Mouse (Mus musculus) embryonic facial prominence, embryonic 13.5 days (tissue): ENCODE results near the gene Zmat5. TPM values are rescaled to one million over a fixed set of nuclear protein-coding genes. Genes with fewer than 3 reads are reported as not detected.
"Not testable (repeated sequence)": the region's sequence is repeated elsewhere in the genome, so short reads cannot be mapped to it uniquely, and the experiment has no call there.

Source experiments
- ATAC-seq: fragments of 200-750 bp; cut with Nextera tagmentation; 2 replicates; pipeline ENCODE4 v1.8.0; 2017; ENCODE audit warnings: low read depth; ENCODE audit not compliant: insufficient number of reproducible peaks, insufficient read depth, low FRiP score, low TSS enrichment
- H3K27ac ChIP-seq: fragments of 300-500 bp; sonication (generic); 2 replicates; pipeline ENCODE4 v1.5.1; 2015; ENCODE audit warnings: moderate library complexity, mild to moderate bottlenecking, inconsistent platforms
- H3K27me3 ChIP-seq: fragments of 300-500 bp; sonication (generic); 2 replicates; pipeline ENCODE4 v1.6.1; 2015; ENCODE audit warnings: mild to moderate bottlenecking, inconsistent platforms
- H3K36me3 ChIP-seq: fragments of 300-500 bp; sonication (generic); 2 replicates; pipeline ENCODE4 v1.6.1; 2015; ENCODE audit warnings: mild to moderate bottlenecking, inconsistent platforms
- H3K4me1 ChIP-seq: fragments of 300-500 bp; sonication (generic); 2 replicates; pipeline ENCODE4 v1.6.1; 2015; ENCODE audit warnings: inconsistent platforms
- H3K4me2 ChIP-seq: fragments of 300-500 bp; sonication (generic); 2 replicates; pipeline ENCODE4 v1.6.1; 2015; ENCODE audit warnings: moderate library complexity, mild to moderate bottlenecking, inconsistent platforms
- H3K4me3 ChIP-seq: fragments of 300-500 bp; sonication (generic); 2 replicates; pipeline ENCODE4 v1.5.1; 2015; ENCODE audit warnings: mild to moderate bottlenecking, inconsistent platforms
- H3K9ac ChIP-seq: fragments of 300-500 bp; sonication (generic); 2 replicates; pipeline ENCODE4 v1.6.1; 2015; ENCODE audit warnings: mild to moderate bottlenecking, inconsistent platforms
- H3K9me3 ChIP-seq: fragments of 300-500 bp; sonication (generic); 2 replicates; pipeline ENCODE4 v1.6.1; 2016; ENCODE audit warnings: inconsistent platforms
- WGBS: fragments of 180-500 bp; shearing (Covaris S2); methylation state at CpG from one replicate; pipeline ENCODE4 v1.1.7; 2015; ENCODE audit warnings: mixed read lengths; 5-methylcytosine and 5-hydroxymethylcytosine counted together
- polyA plus RNA-seq: library from polyadenylated mRNA; unstranded; fragments of >200 nt; fragmentation: Nextera tagmentation; extraction: Ambion mirVana; gene quantifications from 2 replicates; pipeline ENCODE4 v1.2.1, GENCODE M21; 2015

Gene Zmat5
- polyA plus RNA-seq, 1 experiment from 2014 or later = 69.4 TPM

- ATAC-seq = no peak
Observed at GRCm38 (mm10) chr11:4692162-4692561, 12.3 kb upstream of the Zmat5 start.

GRCm38 (mm10) chr11:4697043-4697983 lies 7.2 kb upstream of the Zmat5 start:
- Histone ChIP-seq H3K27ac (no peak overlapping the region), H3K27me3 (no peaks in the 10 kb centered on the region), H3K4me3 (no peak overlapping the region), H3K9ac (no peak overlapping the region), H3K4me1 (no peaks in the 10 kb centered on the region), H3K4me2 (no peak overlapping the region), H3K36me3 (peaks cover 20% of the 10 kb centered on the region), H3K9me3 (no peaks in the 10 kb centered on the region; the same call in 1 of the 2 replicates)
- 52% methylated on average over 7 of the region's 7 CpGs for WGBS
- ATAC-seq = 0 out of 2 replicates have a peak, but pooled peaks have one; percentile 48

More at GRCm38 (mm10) chr11:4692162-4692561, 12.3 kb upstream of the Zmat5 start:
- Histone ChIP-seq H3K4me3 (no peak overlapping the region), H3K4me1 (no peaks in the 10 kb centered on the region), H3K27ac (no peak overlapping the region), H3K4me2 (no peak overlapping the region), H3K9me3 (no peaks in the 10 kb centered on the region; the same call in 1 of the 2 replicates), H3K27me3 (no peaks in the 10 kb centered on the region), H3K36me3 (no peaks in the 10 kb centered on the region), H3K9ac (no peak overlapping the region)
- 84% methylated on average over 11 of the region's 11 CpGs for WGBS

GRCm38 (mm10) chr11:4700726-4701125 lies 3.8 kb upstream of the Zmat5 start:
- Histone ChIP-seq H3K4me2 (no peak overlapping the region), H3K27ac (no peak overlapping the region), H3K4me1 (peaks cover 16% of the 10 kb centered on the region), H3K4me3 (no peak overlapping the region), H3K27me3 (no peaks in the 10 kb centered on the region), H3K9ac (no peak overlapping the region), H3K9me3 (no peaks in the 10 kb centered on the region), H3K36me3 (peaks cover 20% of the 10 kb centered on the region)
- WGBS = 83% methylated on average over 8 of the region's 8 CpGs
- ATAC-seq = no peak

GRCm38 (mm10) chr11:4703688-4704071 lies 798 bp upstream of the Zmat5 start:
- no peak for ATAC-seq
- Histone ChIP-seq H3K4me1 (peaks cover 17% of the 10 kb centered on the region), H3K4me3 (peak overlapping the region; percentile 85), H3K36me3 (peaks cover 20% of the 10 kb centered on the region), H3K9me3 (no peaks in the 10 kb centered on the region), H3K9ac (peak overlapping the region; percentile 94), H3K27me3 (no peaks in the 10 kb centered on the region), H3K27ac (peak overlapping the region; percentile 66; the same call in 1 of the 2 replicates), H3K4me2 (peak overlapping the region; percentile 84)
- WGBS = 8% methylated on average over 12 of the region's 12 CpGs

- ATAC-seq = no peak
- Histone ChIP-seq H3K4me2 (peak overlapping the region; percentile 84), H3K36me3 (peaks cover 20% of the 10 kb centered on the region), H3K9me3 (no peaks in the 10 kb centered on the region), H3K4me1 (peaks cover 17% of the 10 kb centered on the region), H3K27me3 (no peaks in the 10 kb centered on the region), H3K27ac (peak overlapping the region; percentile 66), H3K4me3 (peak overlapping the region; percentile 85), H3K9ac (peak overlapping the region; percentile 94)
- 7% methylated on average over 4 of the region's 4 CpGs for WGBS
Observed at GRCm38 (mm10) chr11:4705178-4705577, 700 bp downstream of the Zmat5 start.

GRCm38 (mm10) chr11:4710188-4710587 lies 5.7 kb downstream of the Zmat5 start:
- not testable (repeated sequence) for ATAC-seq
- WGBS = 84% methylated on average over 4 of the region's 4 CpGs

GRCm38 (mm10) chr11:4712822-4713221 lies 8.3 kb downstream of the Zmat5 start:
- H3K27me3 ChIP-seq = no peaks in the 10 kb centered on the region
- H3K36me3 ChIP-seq = no peaks in the 10 kb centered on the region
- no peak for ATAC-seq
- H3K9ac ChIP-seq = no peak overlapping the region
- no peak overlapping the region for H3K4me2 ChIP-seq
- no peaks in the 10 kb centered on the region for H3K4me1 ChIP-seq
- H3K27ac ChIP-seq = no peak overlapping the region
- H3K4me3 ChIP-seq = no peak overlapping the region
- H3K9me3 ChIP-seq = no peaks in the 10 kb centered on the region

More at GRCm38 (mm10) chr11:4710188-4710587, 5.7 kb downstream of the Zmat5 start:
- H3K27me3 ChIP-seq, H3K4me3 ChIP-seq, H3K9ac ChIP-seq, H3K36me3 ChIP-seq, H3K4me1 ChIP-seq, H3K27ac ChIP-seq, H3K9me3 ChIP-seq, H3K4me2 ChIP-seq: not testable (repeated sequence)

- no peak overlapping the region for H3K27ac ChIP-seq
- no peak overlapping the region for H3K9ac ChIP-seq
- no peaks in the 10 kb centered on the region for H3K27me3 ChIP-seq
- no peak overlapping the region for H3K4me3 ChIP-seq
- H3K4me2 ChIP-seq = no peak overlapping the region
- H3K4me1 ChIP-seq = peaks cover 2% of the 10 kb centered on the region; the same call in 1 of the 2 replicates
- WGBS = 82% methylated on average over 4 of the region's 4 CpGs
- H3K9me3 ChIP-seq = no peaks in the 10 kb centered on the region
- no peaks in the 10 kb centered on the region for H3K36me3 ChIP-seq
- ATAC-seq = no peak
Observed at GRCm38 (mm10) chr11:4714727-4715126, 10.2 kb downstream of the Zmat5 start.

GRCm38 (mm10) chr11:4715596-4715995 lies 11.1 kb downstream of the Zmat5 start:
- Histone ChIP-seq H3K4me2 (no peak overlapping the region), H3K4me3 (no peak overlapping the region), H3K9me3 (no peaks in the 10 kb centered on the region), H3K4me1 (peaks cover 11% of the 10 kb centered on the region), H3K27ac (no peak overlapping the region), H3K27me3 (no peaks in the 10 kb centered on the region), H3K9ac (no peak overlapping the region), H3K36me3 (no peaks in the 10 kb centered on the region)
- no peak for ATAC-seq
- 87% methylated on average over 4 of the region's 4 CpGs for WGBS

- Histone ChIP-seq H3K27ac (no peak overlapping the region), H3K4me3 (no peak overlapping the region), H3K9me3 (no peaks in the 10 kb centered on the region), H3K4me1 (peaks cover 16% of the 10 kb centered on the region), H3K4me2 (no peak overlapping the region), H3K36me3 (no peaks in the 10 kb centered on the region), H3K9ac (no peak overlapping the region), H3K27me3 (no peaks in the 10 kb centered on the region)
- WGBS = 85% methylated on average over 5 of the region's 5 CpGs
- ATAC-seq = no peak
Observed at GRCm38 (mm10) chr11:4716530-4717236, 12.2 kb downstream of the Zmat5 start.

GRCm38 (mm10) chr11:4718548-4718947 lies 14.1 kb downstream of the Zmat5 start:
- H3K4me3 ChIP-seq = no peak overlapping the region
- no peak overlapping the region for H3K4me2 ChIP-seq
- no peak overlapping the region; the same call in 1 of the 2 replicates for H3K9ac ChIP-seq
- WGBS = 84% methylated on average over 5 of the region's 5 CpGs
- peaks cover 12% of the 10 kb centered on the region for H3K36me3 ChIP-seq
- no peak overlapping the region for H3K27ac ChIP-seq
- H3K27me3 ChIP-seq = no peaks in the 10 kb centered on the region
- no peaks in the 10 kb centered on the region for H3K9me3 ChIP-seq
- no peak for ATAC-seq
- peaks cover 16% of the 10 kb centered on the region for H3K4me1 ChIP-seq
